Mouse (Mus musculus) left cerebral cortex, adult 2 months (tissue): ENCODE measurements at regions not wholly inside any gene's neighbourhood (a gene's known extent, or its start where the extent isn't known, plus 50 kb on each side); places are given as distances from the start of the nearest gene placed in this dataset.

Experiments
- DNase-seq, 2 experiments: peaks; one replicate each; pipeline ENCODE4 v3.0.0; 2021 to 2022; ENCODE audit warnings: low spot score in 2 of 2, mixed read lengths in 1 of 2; ENCODE audit errors: extremely low spot score in 1 of 2
- H3K27ac ChIP-seq: fragments of 200-600 bp; 2 replicates; pipeline ENCODE4 v1.8.1; 2022
- H3K4me3 ChIP-seq: fragments of 200-600 bp; 2 replicates; pipeline ENCODE4 v1.8.1; 2022
- CTCF ChIP-seq: fragments of 200-600 bp; IDR thresholded peaks from 2 replicates; pipeline ENCODE4 v1.8.1; 2022; ENCODE audit warnings: antibody characterized with exemption, mild to moderate bottlenecking, moderate library complexity
- intact Hi-C: fragments of 180-260 bp; cut with DNase I; formaldehyde crosslinking; loops from one replicate; pipeline ENCODE4 v1.15.1; 2025

GRCm38 (mm10) chr11:90981626-90982025 is 293.5 kb upstream of the Tom1l1 start:
- TF ChIP-seq CTCF: no peak
- Histone ChIP-seq H3K4me3 (no peak overlapping the region), H3K27ac (no peak overlapping the region)
- no peak for DNase-seq
- intact Hi-C loops: no loop called here

DNA sequence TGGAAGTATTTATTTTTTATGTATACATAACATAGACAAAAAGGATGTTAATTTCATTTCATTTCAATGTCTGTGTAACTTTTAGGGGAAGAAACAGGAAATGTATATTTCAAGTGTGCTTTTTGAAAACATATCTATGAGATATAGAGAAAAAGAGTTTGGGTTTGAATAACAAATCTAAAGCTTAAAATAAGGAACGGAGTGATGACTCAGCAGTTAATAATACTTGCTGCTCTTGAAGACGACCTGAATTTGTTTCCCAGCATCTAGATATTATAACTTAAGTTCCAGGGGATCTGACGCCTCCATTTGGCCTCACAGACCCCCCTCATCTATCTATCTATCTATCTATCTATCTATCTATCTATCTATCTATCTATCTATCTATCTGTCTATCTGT is 290.1 kb upstream of the Tom1l1 start:
- DNase-seq: no peak
- intact Hi-C loops: no loop called here
- H3K27ac ChIP-seq: no peak overlapping the region
- no peak overlapping the region for H3K4me3 ChIP-seq
- no peak for TF ChIP-seq CTCF

DNA sequence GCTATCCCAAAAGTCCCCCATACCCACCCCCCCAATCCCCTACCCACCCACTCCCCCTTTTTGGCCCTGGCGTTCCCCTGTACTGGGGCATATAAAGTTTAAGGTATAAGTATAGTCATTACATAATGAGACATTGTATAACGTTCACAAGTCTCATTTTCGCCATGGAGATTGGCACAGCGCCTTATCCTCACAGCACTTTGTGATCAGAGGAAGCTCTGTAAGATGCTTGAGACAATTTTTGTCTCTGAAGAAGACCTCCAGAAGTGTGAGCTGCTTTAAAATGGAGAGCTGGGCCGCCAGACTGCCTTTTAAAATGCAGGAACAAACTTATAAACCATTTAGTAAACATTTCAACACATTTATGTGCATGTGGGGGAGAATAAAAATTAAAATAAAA is 252.9 kb upstream of the Tom1l1 start:
- TF ChIP-seq CTCF: no peak
- intact Hi-C loops: loop anchor here (2.0 kb wide), 1 partner anchor 76 kb away; no protein-coding TSS in a partner anchor
- H3K4me3 ChIP-seq: no peak overlapping the region
- DNase-seq: peak in 1 of 2 experiments; percentile 18
- 0 out of 2 replicates have a peak overlapping the region, but pooled peaks have one; percentile 30 for H3K27ac ChIP-seq

DNA sequence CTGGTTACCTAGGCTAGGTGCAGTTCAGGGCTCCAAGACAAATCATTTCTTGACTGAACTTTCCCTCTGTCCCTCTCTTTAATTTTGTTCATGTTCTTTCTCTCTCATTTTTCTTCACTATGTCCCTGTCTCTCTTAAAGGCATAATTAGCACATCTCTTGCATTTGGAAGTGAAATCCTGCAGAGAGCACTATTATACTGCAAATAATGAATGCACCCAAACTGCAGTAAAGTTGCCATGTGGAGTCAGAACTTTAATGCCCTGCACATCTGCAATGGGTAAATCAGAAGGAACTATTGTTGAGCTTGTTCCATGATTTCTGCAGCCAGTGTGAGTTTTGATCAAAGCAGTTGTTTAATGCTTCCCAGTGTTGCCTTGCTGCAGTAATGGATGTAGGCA is 237.6 kb upstream of the Tom1l1 start:
- DNase-seq: no peak
- Histone ChIP-seq H3K27ac (no peak overlapping the region), H3K4me3 (no peak overlapping the region)
- intact Hi-C loops: no loop called here
- no peak for TF ChIP-seq CTCF

GRCm38 (mm10) chr11:90917782-90918181 is 229.6 kb upstream of the Tom1l1 start:
- H3K4me3 ChIP-seq: no peak overlapping the region
- no peak for DNase-seq
- peak; percentile 38 for TF ChIP-seq CTCF
- no peak overlapping the region for H3K27ac ChIP-seq
- intact Hi-C loops: no loop called here

DNA sequence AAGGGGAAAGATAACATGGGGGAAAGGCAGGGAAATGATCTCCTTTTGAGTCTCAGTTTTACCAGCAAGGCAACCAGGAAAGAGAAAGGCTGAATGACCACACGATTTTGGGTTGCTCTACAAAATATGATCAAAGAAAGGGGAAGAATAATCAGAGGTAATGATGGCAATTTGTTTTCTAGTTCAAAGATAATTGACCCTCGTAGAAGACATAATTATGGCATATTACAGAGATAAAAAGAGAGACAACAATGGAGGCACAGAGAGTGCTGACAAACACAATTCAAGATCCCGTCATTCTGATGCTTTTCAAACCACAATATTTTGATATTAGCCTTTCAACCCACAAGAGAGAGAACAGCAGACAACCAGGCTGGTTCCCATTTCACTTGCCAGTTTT is 206.1 kb upstream of the Tom1l1 start:
- no peak for TF ChIP-seq CTCF
- Histone ChIP-seq H3K27ac (no peak overlapping the region), H3K4me3 (no peak overlapping the region)
- DNase-seq: no peak
- intact Hi-C loops: no loop called here

DNA sequence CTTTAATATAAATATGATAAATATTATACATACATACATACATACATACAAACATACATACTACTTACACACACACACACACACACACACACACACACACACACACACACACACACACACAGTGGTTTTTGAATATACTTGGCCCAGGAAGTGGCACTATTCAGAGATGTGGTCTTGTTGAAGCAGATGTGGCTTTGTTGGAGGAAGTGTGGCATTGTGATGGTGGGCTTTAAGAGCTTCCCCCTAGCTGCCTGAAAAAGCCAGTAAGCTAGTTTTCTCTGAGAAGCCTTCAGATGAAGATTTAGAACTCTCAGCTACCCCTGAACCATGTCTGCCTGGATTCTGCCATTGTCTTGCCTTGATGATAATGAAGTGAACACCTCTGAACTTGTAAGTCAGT is 185.0 kb upstream of the Tom1l1 start:
- Histone ChIP-seq H3K27ac (no peak overlapping the region), H3K4me3 (no peak overlapping the region)
- no peak for TF ChIP-seq CTCF
- no peak for DNase-seq
- intact Hi-C loops: no loop called here

GRCm38 (mm10) chr11:90871686-90872085 is 183.5 kb upstream of the Tom1l1 start:
- no peak for DNase-seq
- Histone ChIP-seq H3K27ac (no peak overlapping the region; the same call in 1 of the 2 replicates), H3K4me3 (no peak overlapping the region)
- intact Hi-C loops: no loop called here
- TF ChIP-seq CTCF: no peak

DNA sequence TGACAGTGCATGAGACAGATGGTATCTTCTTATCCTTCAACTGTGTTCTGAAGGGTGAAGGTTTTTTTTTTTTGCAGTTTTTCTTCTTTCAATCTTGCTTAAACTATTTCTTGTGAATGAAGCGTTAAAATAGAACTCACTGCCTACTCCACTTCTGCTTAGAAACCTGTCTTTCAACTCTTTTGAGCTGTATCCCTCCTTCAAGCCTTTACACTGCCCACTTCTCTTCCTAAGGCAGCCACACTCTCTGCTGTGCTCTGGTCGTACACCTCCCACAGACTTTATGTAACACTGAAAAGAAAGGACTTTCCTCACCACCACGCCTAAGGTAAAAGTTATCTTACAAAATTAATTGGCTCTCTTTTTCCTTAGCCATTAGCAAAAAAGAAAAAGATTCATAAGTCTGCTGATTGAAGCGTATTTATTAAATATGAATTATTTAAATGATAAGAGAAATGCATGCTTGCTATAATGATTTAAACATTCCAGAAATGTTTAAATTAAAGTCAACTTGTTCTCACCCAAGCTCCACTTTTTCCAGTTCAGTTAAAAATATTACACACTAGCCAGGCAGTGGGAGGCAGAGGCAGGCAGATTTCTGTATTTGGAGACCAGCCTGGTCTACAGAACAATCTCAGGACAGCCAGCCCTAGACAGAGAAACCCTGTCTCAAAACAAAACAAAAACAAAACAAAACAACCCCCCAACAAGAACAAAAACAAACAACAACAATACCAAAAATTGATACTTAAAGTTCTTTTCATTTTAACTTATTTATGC is 176.0 kb upstream of the Tom1l1 start:
- Histone ChIP-seq H3K4me3 (no peak overlapping the region), H3K27ac (peak overlapping the region; percentile 38; the same call in 1 of the 2 replicates)
- peak in 1 of 2 experiments; percentile 18 for DNase-seq
- no peak for TF ChIP-seq CTCF
- intact Hi-C loops: loop anchor here (2.0 to 5.0 kb wide), 2 partner anchors 77 to 563 kb away; no protein-coding TSS in a partner anchor

DNA sequence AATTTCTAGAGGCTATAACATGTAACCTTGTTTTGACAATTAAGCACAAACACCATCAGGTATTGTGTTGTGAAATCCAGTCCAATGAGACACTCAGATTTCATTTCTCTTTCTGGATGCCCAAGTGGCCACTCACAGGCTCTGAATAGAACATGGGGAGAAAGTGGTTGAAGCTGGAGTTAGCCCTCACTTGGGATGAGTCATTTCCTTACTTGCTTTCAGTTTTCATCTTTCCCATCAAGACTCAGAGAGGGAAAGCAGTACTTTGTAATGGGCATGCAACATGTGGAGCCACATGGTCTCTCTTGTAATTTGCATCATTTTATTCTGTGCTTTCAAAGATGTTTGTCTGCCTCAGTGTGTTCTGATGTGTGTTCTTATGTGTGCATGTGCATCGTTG is 167.6 kb upstream of the Tom1l1 start:
- intact Hi-C loops: no loop called here
- no peak for DNase-seq
- Histone ChIP-seq H3K4me3 (no peak overlapping the region), H3K27ac (no peak overlapping the region)
- no peak for TF ChIP-seq CTCF

GRCm38 (mm10) chr11:90855324-90855723 is 167.2 kb upstream of the Tom1l1 start:
- TF ChIP-seq CTCF: no peak
- DNase-seq: no peak
- no peak overlapping the region for H3K4me3 ChIP-seq
- no peak overlapping the region for H3K27ac ChIP-seq
- intact Hi-C loops: no loop called here

DNA sequence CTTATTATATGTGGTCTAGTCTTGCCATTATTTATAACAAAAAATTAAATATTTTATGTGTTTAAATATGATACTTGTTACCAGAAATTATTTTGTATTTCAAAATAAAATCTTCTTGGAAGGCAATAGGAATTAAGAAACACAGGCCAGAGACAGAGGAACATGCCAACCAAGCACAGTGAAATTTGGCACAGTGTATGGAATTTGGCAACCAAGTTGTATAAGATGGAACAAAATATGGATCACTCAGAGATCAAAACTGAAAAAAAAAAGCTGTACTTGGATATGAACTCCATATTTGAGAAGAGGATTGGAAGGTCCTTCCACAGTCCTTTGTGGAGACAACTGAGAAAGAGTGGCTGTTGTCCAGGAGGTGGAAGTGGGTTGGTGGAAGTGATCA is 163.1 kb upstream of the Tom1l1 start:
- no peak for TF ChIP-seq CTCF
- no peak overlapping the region for H3K4me3 ChIP-seq
- no peak for DNase-seq
- H3K27ac ChIP-seq: no peak overlapping the region
- intact Hi-C loops: no loop called here

DNA sequence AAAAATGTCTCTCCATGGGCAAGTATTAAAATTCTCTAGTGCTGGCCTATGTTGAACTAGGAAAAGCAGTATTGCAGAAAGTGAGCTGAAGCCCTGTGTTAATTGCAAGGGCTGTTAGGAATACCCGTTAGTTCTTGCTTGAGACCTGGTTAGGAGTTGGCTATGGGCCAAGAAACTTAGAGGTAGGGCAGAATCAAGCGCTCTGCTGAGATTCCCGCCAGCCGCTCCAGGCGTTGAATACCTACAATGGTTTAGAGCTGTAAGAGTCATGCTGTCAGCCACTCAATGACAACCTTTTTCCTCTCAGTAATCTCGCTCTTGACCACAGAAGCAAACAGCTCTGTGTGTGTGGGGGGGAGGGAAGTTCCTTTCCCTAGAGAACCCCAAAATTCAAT is 156.8 kb upstream of the Tom1l1 start:
- intact Hi-C loops: no loop called here
- DNase-seq: no peak
- Histone ChIP-seq H3K4me3 (no peak overlapping the region), H3K27ac (no peak overlapping the region)
- TF ChIP-seq CTCF: no peak
